Mouse (Mus musculus) C2C12 (cell line): ENCODE data around the gene Capzb.

Source experiments
- CEBPB ChIP-seq: IDR thresholded peaks from one replicate; pipeline ENCODE4 v1.6.1; 2011; ENCODE audit warnings: low read depth, mild to moderate bottlenecking, control low read depth, moderate library complexity
- CTCF ChIP-seq: IDR thresholded peaks from one replicate; pipeline ENCODE4 v1.5.1; 2011; ENCODE audit not compliant: control insufficient read depth, insufficient read depth, insufficient read length
- MYOD1 ChIP-seq: IDR thresholded peaks from one replicate; pipeline ENCODE4 v1.6.1; 2011; ENCODE audit warnings: low read depth; ENCODE audit not compliant: control insufficient read depth, insufficient read length
- USF1 ChIP-seq: IDR thresholded peaks from one replicate; pipeline ENCODE4 v1.6.1; 2011; ENCODE audit warnings: low read depth, mild to moderate bottlenecking, control low read depth, moderate library complexity

GRCm38 (mm10) chr4:139272951-139273680 lies 80.4 kb downstream of the Capzb start:
- TF ChIP-seq CTCF: no peak
- no peak for TF ChIP-seq MYOD1
- no peak for TF ChIP-seq USF1
- no peak for TF ChIP-seq CEBPB
